Mouse (Mus musculus) heart, adult 2 months (tissue): ENCODE measurements around the gene Stard8. TPM values are rescaled to one million over a fixed set of nuclear protein-coding genes. Genes with fewer than 3 reads are reported as not detected.

ENCODE experiments used
- DNase-seq, 2 experiments: peaks; one replicate each; pipeline ENCODE4 v3.0.0; 2021
- H3K27ac ChIP-seq: fragments of 200-600 bp; 2 replicates; pipeline ENCODE4 v1.8.1; 2022
- H3K27me3 ChIP-seq: fragments of 200-500 bp; 2 replicates; pipeline ENCODE4 v1.6.1; 2012; ENCODE audit warnings: mild to moderate bottlenecking, low read length, inconsistent platforms, mixed read lengths; ENCODE audit not compliant: control insufficient read depth, insufficient read depth
- H3K36me3 ChIP-seq: fragments of 200-500 bp; 2 replicates; pipeline ENCODE4 v1.6.1; 2012; ENCODE audit warnings: low read length, inconsistent platforms; ENCODE audit not compliant: control insufficient read depth, insufficient read depth
- H3K4me1 ChIP-seq: fragments of 200-500 bp; 2 replicates; pipeline ENCODE4 v1.6.1; 2011; ENCODE audit warnings: low read length; ENCODE audit not compliant: control insufficient read depth, insufficient read depth
- H3K4me3 ChIP-seq: fragments of 200-600 bp; 2 replicates; pipeline ENCODE4 v1.8.1; 2022
- H3K79me2 ChIP-seq: fragments of 200-500 bp; replicated peaks from 2 replicates; pipeline ENCODE4 v1.6.1; 2012; ENCODE audit warnings: mild to moderate bottlenecking, inconsistent platforms, low read length, moderate library complexity, mixed read lengths; ENCODE audit not compliant: control insufficient read depth, insufficient read depth
- H3K9ac ChIP-seq: fragments of 200-500 bp; 2 replicates; pipeline ENCODE4 v1.6.1; 2012; ENCODE audit warnings: low read depth, mild to moderate bottlenecking, control low read depth, inconsistent platforms, low read length, mixed read lengths
- CTCF ChIP-seq: fragments of 200-600 bp; IDR thresholded peaks from 2 replicates; pipeline ENCODE4 v1.8.1; 2022; ENCODE audit warnings: antibody characterized with exemption, mild to moderate bottlenecking, moderate library complexity
- EP300 ChIP-seq: fragments of 200-500 bp; IDR thresholded peaks from 2 replicates; pipeline ENCODE4 v1.6.1; 2011; ENCODE audit warnings: low read depth, low read length, control low read depth; ENCODE audit not compliant: insufficient read depth
- POLR2A ChIP-seq: fragments of 200-500 bp; IDR thresholded peaks from 2 replicates; pipeline ENCODE4 v1.6.1; 2011; ENCODE audit warnings: mild to moderate bottlenecking, low read depth, low read length, control low read depth; ENCODE audit not compliant: insufficient read depth
- WGBS: fragments of 180-500 bp; shearing (Covaris S2); methylation state at CpG from one replicate; pipeline ENCODE4 v1.1.7; 2018; 5-methylcytosine and 5-hydroxymethylcytosine counted together
- intact Hi-C: fragments of 180-260 bp; cut with DNase I; formaldehyde crosslinking; loops from one replicate; pipeline ENCODE4 v1.15.1; 2025
- polyA plus RNA-seq: library from polyadenylated mRNA; depleted of rRNA; stranded (reverse); fragments of >200 nt; gene quantifications from 2 replicates; pipeline ENCODE4 v1.2.3, GENCODE M21; 2012
- total RNA-seq, 2 experiments: library from RNA; stranded (reverse); gene quantifications; 2 replicates each; pipeline ENCODE4 v1.2.3; 2021

Gene Stard8
- total and polyA plus RNA-seq, 3 experiments: 29.2 to 36.2 (median 32.3) TPM

- no peak for TF ChIP-seq POLR2A
- TF ChIP-seq CTCF: no peak
- no peak for TF ChIP-seq EP300
- Histone ChIP-seq H3K27ac (no peak overlapping the region), H3K27me3 (no peaks in the 10 kb centered on the region), H3K9ac (no peak overlapping the region), H3K79me2 (no peaks in the 10 kb centered on the region), H3K36me3 (no peaks in the 10 kb centered on the region), H3K4me1 (peaks cover 4% of the 10 kb centered on the region), H3K4me3 (no peak overlapping the region)
- intact Hi-C loops: no loop called here
- DNase-seq: no peak
- WGBS: 64% methylated on average over 2 of the region's 2 CpGs
These were observed 12.7 kb downstream of the Stard8 start for GRCm38 (mm10) chrX:99015705-99016104.

- DNase-seq: no peak
- Histone ChIP-seq H3K4me3 (no peak overlapping the region), H3K4me1 (peaks cover 4% of the 10 kb centered on the region), H3K79me2 (no peaks in the 10 kb centered on the region), H3K36me3 (no peaks in the 10 kb centered on the region), H3K27ac (no peak overlapping the region; the same call in 1 of the 2 replicates), H3K27me3 (no peaks in the 10 kb centered on the region), H3K9ac (no peak overlapping the region)
- 33% methylated on average over 8 of the region's 8 CpGs for WGBS
- intact Hi-C loops: no loop called here
- TF ChIP-seq POLR2A (no peak), CTCF (no peak), EP300 (no peak)
These were observed 13.9 kb downstream of the Stard8 start for GRCm38 (mm10) chrX:99016987-99017386.

- peak in 1 of 2 experiments; percentile 31 for DNase-seq
- intact Hi-C loops: no loop called here
- no peaks in the 10 kb centered on the region for H3K27me3 ChIP-seq
- H3K9ac ChIP-seq: no peak overlapping the region
- 68% methylated on average over 6 of the region's 6 CpGs for WGBS
- no peaks in the 10 kb centered on the region for H3K79me2 ChIP-seq
- H3K36me3 ChIP-seq: no peaks in the 10 kb centered on the region
- no peak for TF ChIP-seq EP300
- no peak for TF ChIP-seq CTCF
- no peak for TF ChIP-seq POLR2A
- H3K27ac ChIP-seq: no peak overlapping the region
- H3K4me1 ChIP-seq: peaks cover 4% of the 10 kb centered on the region
- H3K4me3 ChIP-seq: no peak overlapping the region
These were observed 14.8 kb downstream of the Stard8 start for GRCm38 (mm10) chrX:99017874-99018273.

DNA sequence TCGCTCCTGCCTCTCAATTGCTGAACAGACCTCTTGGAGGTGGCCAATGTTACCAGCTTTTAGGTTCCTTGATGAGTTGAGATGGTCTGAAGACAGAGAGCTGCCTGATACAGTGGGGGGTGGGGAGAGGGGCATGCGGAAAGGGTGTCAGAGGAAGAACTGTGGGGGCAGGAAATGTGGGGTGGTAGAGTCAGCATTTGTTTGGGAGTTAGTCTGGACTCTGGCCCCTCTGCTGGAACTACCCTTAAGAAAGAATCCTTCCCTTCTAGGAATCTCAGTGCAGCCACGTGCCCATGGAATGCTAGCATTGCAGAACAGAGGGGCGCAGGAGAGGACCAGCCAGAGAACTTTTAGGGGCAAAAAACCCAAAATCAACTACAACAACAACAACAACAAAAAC, 16.3 kb downstream of the Stard8 start:
- no peak for DNase-seq
- Histone ChIP-seq H3K27ac (no peak overlapping the region), H3K4me3 (no peak overlapping the region), H3K9ac (no peak overlapping the region), H3K4me1 (peaks cover 4% of the 10 kb centered on the region), H3K36me3 (no peaks in the 10 kb centered on the region), H3K27me3 (no peaks in the 10 kb centered on the region), H3K79me2 (no peaks in the 10 kb centered on the region)
- TF ChIP-seq POLR2A: no peak
- 83% methylated on average over 4 of the region's 4 CpGs for WGBS
- intact Hi-C loops: no loop called here

DNA sequence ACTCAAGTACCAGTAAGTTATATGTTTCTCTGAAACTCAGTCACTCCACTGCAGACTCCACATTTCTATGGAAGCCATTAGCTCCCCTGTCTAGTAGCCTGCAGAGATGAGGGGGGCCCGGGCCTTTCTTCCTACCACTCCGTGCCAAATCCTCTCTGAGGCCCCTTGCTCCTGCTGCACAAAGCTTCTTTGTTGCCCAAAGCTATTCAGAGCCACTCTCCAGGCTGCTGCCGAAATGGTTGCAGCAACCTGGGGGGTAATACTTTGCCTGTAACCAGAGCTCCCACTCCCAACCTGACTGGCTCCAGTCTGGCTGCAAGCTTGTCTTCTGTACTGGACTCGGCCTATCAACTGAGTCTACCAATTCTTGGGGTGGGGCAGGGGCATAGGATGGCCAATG, 17.2 kb downstream of the Stard8 start:
- H3K79me2 ChIP-seq: no peaks in the 10 kb centered on the region
- 78% methylated on average over 4 of the region's 4 CpGs for WGBS
- no peak overlapping the region for H3K4me3 ChIP-seq

DNA sequence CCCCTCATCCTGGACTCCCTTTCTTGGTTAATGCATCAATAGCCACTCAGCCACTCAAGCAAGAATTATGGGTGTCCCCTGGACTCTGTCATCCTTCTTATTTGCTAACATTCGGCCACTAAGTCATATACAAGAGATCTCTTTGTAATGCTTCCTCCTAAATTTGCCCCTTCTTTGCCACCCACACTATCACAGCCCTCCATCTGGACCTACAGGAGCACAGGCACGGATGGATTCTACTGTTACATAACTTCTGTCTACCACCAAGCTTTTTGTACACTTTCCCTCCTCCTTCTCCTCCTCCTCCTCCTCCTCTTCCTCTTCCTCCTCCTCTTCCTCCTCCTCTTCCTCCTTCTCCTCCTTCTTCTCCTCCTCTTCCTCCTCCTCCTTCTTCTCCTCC, 18.5 kb downstream of the Stard8 start:
- no peak overlapping the region for H3K27ac ChIP-seq
- H3K4me3 ChIP-seq: no peak overlapping the region
- intact Hi-C loops: no loop called here
- DNase-seq: no peak
- H3K27me3 ChIP-seq: no peaks in the 10 kb centered on the region
- TF ChIP-seq EP300 (no peak), POLR2A (no peak), CTCF (no peak)
- peaks cover 4% of the 10 kb centered on the region for H3K4me1 ChIP-seq
- no peaks in the 10 kb centered on the region for H3K36me3 ChIP-seq
- no peak overlapping the region for H3K9ac ChIP-seq
- WGBS: 61% methylated on average over 2 of the region's 2 CpGs
- no peaks in the 10 kb centered on the region for H3K79me2 ChIP-seq

More for the DNA sequence above, 17.2 kb downstream of the Stard8 start:
- intact Hi-C loops: no loop called here
- TF ChIP-seq POLR2A (no peak), EP300 (no peak), CTCF (no peak)
- Histone ChIP-seq H3K36me3 (no peaks in the 10 kb centered on the region), H3K9ac (no peak overlapping the region), H3K27me3 (no peaks in the 10 kb centered on the region), H3K4me1 (peaks cover 4% of the 10 kb centered on the region), H3K27ac (no peak overlapping the region)
- no peak for DNase-seq

GRCm38 (mm10) chrX:99023951-99024350, 20.9 kb downstream of the Stard8 start:
- no peak for TF ChIP-seq EP300
- TF ChIP-seq CTCF: no peak
- no peak for TF ChIP-seq POLR2A
- H3K4me3 ChIP-seq: no peak overlapping the region
- no peaks in the 10 kb centered on the region; the same call in 1 of the 2 replicates for H3K4me1 ChIP-seq
- no peaks in the 10 kb centered on the region for H3K79me2 ChIP-seq
- no peaks in the 10 kb centered on the region for H3K36me3 ChIP-seq
- H3K27ac ChIP-seq: no peak overlapping the region
- H3K27me3 ChIP-seq: no peaks in the 10 kb centered on the region
- DNase-seq: no peak
- WGBS: 100% methylated on average over 1 of the region's 1 CpGs
- H3K9ac ChIP-seq: no peak overlapping the region
- intact Hi-C loops: no loop called here
